Mouse (Mus musculus): ENCODE measurements at regions not wholly inside any gene's neighbourhood (a gene's known extent, or its start where the extent isn't known, plus 50 kb on each side); places are given as distances from the start of the nearest gene placed in this dataset.

DNA sequence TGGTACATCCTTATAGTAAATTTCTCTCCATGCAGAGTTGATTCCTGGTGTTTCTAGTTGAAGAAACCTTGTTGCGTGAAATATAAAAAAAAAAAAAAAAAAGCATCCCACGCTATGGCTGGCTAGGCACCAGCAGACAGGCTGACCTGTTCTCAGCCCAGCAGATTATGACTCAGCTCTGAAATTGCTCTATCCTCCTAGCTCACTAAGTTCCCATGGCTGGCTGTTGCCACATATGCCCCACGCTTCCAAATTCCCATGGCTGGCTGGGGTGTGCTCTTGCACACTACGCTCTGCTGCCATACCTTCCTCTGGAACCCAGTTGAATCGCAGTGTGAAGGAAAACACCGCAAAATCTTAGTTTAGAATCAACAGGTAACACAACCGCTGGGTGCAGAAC lies 270.1 kb downstream of the Mid1ip1 start:
- DNase-seq (ENCODE audit: low read depth): peak; percentile 69

DNA sequence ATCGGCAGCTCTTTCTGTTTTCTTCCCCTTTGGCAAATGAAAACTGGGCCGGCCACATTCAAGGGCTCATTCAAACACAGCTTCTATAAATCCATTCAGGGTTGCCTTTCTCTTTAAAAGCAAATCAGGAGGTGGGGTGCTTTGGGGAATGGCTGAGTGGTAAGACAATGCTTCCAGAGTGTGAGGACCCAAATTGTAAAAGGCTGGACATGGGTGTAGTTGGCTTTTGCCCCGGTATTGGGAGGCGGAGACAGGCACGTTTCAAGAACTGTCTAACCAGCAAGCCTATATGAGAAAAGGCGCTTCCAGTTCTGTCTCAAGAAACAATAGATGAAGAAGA lies 277.0 kb downstream of the Mid1ip1 start:
- DNase-seq (ENCODE audit: low read depth): no peak

DNA sequence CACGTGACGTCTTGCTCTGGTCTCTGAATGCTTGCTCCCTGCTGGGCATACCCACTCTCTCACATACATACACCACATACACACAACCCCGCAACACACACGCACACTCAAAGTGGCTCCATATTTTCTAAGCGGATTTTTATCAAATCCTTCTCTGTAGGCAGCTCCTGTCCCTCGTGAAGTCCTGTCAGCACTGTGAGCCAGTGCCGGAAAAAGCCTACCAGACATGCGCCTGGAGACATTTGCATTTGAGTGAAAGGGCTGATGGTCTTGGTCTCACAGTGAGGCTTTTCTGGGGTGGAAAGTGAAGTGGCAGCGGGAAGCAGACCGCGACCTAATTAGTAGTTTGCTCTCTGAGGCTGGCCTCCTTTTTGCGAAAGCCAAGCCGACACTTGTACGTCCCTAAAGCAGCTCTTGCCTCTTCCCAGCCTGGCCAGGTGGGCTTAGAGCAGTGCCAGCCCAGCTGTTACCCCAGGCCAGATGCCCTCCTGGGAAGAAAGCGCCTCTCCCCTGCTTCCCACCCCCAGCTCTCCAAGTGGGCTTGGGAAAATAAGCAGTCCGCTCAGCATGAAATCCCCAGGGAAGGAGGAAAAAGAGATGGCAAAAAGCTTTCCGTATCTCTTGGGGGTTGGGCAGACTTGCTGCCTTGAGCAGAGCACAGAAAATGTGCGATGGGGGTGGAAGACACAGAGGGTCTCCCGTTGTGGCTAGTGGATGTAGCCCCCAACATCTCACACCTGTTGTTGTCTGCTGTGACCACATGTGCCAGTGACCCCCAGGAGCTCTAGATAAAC lies 277.6 kb downstream of the Mid1ip1 start:
- no peak for DNase-seq (ENCODE audit: low read depth)

DNA sequence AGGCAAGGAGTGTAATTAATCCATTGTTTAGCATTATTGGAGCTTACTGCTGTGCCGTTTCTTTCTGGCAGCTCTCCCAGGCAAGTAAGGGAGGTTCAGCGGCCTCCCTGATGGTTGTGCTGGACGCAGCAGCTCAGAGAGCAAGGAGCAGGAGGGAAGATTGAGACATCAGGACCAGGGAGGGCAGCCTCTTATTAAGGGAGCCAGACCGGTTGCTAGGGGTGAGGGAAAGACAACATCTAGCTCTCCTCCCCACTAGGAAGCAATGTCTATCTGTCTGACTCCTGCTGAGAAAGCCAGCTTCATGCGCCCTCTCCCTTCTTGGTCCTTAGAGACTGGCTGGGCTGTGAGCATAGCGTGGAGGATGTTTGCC lies 278.2 kb downstream of the Mid1ip1 start:
- no peak for DNase-seq (ENCODE audit: low read depth)

DNA sequence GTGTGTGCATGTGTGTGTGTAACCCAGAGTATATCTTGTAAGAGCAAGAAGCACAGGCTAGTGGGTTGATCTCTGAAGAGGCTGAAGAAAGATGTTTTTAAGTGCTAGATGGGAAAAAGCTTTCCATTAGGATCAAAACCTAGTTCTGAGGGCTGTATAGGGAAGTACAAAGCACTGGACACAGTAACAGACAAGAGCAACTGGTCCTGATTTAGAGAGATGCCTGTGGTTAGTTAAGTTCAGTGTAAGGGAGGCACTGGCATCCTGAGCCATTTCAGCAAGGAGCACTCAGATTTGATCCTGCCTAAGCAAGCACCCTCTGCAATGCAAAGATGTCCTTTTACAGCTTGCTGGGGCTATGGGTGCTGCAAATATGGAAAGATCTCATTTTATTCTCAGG lies 280.1 kb downstream of the Mid1ip1 start:
- DNase-seq (ENCODE audit: low read depth): no peak

DNA sequence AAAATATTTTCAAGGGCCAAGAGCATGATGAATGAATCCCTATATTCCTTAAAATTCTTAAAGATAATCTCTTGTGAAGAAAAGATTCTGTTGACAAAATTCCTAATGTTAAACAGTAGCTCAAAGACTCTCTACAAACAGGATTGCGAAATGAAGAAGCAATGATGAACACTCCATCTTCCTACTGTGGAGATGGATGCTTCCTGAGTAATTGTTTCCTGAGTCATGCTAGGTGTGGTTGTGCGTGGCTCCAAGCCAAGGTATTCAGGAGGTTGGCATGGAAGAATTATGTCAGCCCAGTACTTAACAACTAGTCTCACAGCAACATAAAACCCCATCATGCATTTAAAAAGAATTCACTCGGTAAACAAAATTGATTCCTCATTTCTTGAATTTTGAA lies 286.4 kb downstream of the Mid1ip1 start:
- no peak for DNase-seq (ENCODE audit: low read depth)

DNA sequence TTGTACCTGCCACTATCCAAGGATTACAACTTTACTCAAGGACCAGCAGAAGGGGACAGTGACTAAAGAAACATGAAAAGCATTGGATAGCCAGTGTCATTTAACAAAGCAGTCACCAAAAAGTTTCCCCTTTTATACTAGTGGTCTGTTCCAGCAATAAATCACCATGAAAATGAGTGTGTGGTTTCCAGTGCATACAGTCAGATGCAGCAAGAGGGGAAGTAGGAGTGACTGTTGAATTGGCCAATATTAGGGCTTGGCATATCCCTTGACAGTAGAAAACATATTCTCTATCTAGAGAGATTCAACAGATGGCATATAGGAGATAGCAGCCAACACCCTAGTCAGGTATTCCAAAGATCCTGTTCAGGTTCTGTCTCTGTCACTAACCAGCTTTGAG lies 259.8 kb upstream of the H2al1a start:
- no peak for DNase-seq (ENCODE audit: low read depth)

DNA sequence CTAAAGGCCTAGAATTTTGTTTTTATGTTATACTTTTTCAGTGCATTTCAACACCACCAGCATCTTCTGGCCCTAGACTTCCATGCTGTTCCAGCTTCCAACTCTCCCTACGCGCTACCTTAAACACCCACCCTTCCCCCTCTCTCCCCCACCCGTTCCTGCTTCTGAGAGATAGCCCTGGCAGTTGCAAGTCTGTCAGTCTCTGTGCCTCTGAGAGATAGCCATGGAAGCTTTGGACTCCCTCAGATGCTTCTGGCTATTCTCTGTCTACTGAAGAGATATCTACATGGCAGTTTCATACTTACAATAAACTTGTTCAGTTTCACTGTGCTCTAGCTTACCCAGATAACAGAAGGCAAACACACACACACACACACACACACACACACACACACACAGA lies 252.3 kb upstream of the H2al1a start:
- DNase-seq (ENCODE audit: low read depth): no peak

DNA sequence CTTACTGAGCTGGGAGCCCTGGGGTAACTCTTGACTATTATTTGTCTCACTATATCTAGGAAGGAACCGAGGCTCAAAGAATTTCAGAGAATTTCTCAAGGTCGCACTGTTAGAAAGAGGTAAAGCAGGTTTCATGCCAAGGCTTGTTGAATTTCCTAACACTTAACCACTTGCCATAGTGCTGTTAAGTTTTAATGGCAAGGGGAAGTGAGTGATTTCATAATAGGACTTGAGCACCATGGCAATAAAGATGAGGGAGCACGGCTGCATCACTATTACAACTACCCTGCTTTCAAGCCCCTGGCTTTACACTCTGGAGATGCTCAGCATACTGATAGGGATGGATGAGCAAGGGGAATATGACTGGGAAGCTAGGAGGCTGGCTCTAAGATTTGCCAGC lies 216.9 kb upstream of the H2al1a start:
- no peak for DNase-seq (ENCODE audit: low read depth)

DNA sequence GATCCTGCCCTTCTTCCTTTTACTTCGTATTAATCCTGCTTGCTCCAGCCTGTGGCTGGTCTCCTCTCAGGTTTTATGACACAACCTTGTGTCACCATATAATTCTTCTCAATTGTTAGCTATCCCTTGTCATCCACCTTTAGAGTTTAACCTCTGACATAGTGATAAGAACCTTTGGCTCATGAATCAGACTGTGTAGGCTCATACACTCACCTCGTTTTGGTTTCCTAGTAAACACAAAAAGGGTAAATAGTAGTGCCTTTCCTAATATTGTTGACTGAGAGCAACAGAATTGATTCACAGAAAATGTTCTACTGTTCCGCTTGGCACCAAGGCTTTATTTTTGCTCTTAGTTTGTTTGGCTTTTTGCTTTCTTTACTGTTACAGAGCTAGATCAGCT lies 216.2 kb upstream of the H2al1a start:
- DNase-seq (ENCODE audit: low read depth): no peak

DNA sequence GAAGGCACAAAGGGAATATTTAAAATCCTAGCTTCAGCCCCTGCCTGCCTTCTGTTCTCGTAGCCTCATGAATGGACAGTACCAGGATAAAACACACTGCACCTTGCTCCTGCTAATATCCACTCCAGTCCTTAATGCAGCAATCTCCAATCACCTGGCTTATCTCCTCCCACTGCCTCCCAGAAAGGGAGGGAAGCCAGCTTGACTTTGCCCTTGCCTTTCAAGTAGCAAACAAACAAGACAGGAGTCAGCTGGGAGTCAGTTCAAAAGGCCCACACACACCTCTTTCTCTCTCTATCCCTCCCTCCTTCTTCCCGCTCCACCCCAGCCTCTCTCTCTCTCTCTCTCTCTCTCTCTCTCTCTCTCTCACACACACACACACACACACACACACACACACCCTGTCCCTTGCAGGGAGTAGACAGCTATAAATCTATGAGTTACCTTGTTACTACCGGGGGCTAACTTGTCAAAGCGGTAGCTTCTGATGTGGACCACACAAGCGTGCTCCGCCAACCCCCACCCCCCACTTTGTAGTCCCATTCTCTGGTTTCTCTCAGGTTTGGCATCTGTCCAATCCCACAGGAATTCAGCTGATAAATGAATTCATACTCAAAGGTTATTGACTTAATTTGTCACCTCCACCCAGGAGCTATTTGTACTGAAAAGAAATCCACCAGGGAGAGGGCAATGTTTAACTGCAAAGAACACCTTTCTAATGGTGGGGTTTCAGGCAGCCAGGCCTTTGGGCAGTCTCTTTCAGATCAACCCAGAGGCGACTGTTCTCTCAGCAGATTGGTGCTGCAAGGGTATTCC lies 212.6 kb upstream of the H2al1a start:
- DNase-seq (ENCODE audit: low read depth): no peak

DNA sequence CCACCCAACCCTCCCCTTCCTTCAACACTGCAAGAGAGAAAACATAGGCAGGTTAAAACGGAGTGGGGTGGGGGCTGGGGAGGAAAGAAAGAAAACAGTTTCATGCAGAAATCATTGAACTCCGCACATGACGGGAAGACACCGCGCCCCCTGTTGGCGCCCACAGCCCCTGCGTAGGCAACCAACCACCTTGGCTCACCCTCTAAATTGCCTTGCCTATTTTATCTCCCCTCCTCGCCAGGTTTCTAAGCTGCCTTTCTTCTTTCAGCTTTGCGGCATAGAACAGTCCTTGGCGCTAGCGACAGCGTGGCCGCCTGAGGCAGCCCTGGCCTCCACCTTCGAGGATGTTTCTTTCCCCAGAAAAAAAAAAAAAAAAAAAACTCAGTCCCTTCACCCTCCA lies 211.1 kb upstream of the H2al1a start:
- no peak for DNase-seq (ENCODE audit: low read depth)

DNA sequence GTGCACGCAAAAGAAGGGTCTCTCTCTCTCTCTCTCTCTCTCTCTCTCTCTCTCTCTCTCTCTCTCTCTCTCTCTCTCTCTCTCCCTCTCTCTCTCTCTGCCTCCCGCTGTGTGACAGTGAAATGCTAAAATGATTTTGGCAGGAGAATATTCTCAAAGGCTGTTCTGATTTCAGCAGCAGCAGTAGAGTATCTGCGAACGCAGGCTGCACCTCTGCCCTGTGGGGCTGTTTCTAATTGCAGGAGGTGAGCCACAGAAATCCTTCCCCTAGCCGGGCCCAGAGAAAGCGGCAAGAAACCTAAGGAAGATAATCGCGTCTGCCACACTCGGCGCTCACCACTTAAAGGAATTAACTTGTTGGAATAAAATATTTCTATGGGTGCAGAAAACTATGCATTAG lies 210.6 kb upstream of the H2al1a start:
- no peak for DNase-seq (ENCODE audit: low read depth)

DNA sequence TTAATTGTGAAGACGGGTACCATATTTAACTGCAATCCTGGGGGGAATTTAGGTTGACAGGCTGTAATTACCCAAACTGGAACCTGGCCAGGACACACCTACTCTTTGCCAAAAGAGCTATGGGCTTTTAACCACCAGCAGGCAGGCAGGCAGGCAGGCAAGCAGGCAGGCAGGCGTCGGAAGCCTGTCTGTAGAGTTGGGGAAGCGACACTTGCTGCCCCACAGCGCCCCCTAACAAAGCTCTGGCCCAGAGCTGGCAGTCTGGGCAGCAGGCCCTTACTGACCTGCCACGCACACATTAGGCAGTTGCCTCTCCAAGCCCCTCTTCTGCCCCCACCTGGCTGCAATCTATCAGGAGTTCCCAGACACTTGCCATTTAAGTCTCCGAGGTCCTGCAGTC lies 208.6 kb upstream of the H2al1a start:
- DNase-seq (ENCODE audit: low read depth): no peak

DNA sequence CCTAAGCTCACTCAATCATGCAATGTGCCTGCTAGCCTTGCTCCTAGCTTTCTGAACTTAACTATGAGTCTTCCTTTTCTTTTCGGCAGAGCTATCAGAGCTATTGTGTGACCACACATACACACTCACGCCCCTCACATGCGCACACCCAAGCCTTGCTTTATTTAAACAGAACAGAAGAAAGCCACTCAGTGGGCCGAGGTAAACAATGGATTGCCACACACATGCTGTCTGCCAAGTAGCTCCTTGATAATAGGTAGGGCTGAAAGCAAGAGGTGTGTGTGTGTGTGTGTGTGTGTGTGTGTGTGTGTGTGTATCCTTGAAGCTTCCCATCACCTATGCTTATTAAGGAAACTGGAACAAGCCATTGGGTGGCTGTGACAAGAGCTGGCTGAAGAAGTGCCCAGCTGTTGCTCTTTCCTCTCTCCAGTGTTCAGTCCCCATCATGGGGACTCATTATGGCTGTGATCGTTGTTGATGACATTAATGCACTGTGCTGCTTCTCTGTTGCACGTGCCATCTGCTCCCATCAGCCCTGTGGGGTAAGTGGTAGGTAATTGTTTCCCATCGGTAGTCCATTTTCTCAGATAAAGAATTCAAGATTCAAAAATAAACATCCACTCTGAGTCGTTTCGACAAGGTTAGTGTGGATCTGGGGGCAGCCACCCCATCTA lies 201.3 kb upstream of the H2al1a start:
- no peak for DNase-seq (ENCODE audit: low read depth)

DNA sequence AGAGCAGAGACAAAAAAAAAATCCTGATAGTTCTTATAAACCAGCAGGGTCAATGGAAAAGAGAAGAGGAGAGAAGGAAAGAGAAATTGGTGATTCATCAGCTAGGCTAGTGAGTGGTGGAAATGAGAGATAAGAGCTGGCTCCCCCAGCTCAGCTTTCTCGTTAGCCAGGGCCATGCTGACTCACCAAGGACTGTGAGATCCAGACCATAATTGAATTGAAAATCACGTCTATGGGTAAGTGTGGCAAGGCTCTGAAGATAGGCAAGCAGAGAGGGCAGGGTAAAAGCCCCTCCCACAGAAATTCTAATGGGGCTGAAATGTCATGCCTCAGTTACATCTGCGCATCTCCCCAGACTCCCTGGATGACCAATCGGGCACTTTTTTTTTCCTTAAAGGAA lies 200.7 kb upstream of the H2al1a start:
- no peak for DNase-seq (ENCODE audit: low read depth)

DNA sequence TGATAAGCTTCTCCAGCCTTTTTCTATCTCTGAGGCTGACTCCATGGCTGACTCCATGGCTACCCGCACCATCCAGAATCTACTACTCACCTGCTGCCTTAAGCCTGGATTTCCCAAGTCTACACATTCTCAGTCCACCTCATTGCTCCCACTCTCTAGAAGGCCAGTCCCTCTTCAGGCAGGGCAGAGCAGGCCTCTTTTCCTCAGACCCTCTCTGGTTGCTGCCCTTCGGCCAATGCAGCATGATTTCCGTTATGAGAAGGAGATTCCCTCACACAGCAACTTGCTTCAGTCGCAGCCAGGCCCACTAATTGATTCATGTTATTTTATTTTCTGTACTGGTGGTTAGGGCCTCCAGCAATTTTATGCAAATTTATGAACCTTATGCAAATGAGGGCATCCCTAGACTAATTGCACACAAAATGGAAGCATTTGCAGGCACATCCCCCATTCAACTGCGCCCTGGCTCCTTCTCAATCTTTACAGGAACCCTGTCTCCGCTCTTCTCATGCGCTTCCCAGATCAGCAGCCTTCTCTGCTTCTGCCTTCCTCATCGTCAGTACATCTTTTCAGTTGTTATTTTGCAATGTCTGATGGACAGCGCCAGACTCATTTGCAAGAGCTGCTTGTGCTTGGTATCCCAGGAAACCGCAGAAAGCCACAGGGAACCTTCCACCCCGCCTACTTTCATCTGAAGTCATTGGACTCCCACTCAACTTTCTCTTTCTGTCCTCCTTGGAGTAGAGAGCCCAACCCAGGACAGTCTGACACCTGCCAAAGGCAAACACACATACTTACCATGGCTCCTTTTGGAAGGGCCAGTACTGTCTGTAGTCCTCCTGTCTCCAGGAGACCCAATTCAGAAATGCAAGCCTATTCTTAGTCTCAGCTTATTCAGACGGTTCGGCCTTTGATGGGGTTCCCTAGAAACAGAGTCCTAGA lies 199.6 kb upstream of the H2al1a start:
- DNase-seq (ENCODE audit: low read depth): no peak

DNA sequence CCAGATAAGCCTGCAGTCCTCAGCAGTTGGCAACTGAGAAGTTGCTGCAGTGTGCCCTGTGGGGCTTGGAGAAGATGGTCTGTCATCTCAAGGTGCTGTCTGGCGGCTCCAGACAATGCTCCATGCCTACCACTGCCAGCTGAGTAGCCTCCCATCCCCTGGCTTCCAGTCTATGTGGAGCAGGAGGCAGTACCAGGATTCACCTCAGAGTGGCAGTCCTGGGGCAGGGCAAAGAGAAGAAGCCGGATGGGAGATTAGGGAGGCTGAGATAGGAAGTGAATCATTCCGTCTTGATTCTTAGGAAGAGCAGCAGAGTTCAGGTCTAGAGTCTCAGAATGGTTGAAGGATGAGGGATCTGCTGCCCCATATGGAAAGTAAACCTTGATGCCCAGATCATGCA lies 198.1 kb upstream of the H2al1a start:
- no peak for DNase-seq (ENCODE audit: low read depth)

DNA sequence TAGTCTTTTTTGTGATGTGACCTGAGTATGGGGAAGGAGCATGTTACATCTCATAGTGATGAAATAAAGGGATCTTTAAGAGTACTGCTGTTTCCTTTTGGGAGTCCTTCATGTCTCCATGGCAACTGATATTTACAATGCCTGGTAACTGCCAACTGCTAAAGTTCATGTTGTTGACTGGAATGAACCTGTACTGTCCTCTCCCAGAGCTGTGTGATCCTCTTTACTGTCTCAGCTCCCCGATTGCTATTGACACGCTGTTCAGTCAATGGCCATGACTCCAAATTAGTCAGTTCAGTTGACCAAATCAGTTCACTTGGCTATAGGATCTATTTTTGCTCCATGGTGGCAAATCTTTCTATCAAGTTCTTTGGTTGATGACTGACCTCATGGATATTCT lies 167.8 kb upstream of the H2al1a start:
- no peak for DNase-seq (ENCODE audit: low read depth)

DNA sequence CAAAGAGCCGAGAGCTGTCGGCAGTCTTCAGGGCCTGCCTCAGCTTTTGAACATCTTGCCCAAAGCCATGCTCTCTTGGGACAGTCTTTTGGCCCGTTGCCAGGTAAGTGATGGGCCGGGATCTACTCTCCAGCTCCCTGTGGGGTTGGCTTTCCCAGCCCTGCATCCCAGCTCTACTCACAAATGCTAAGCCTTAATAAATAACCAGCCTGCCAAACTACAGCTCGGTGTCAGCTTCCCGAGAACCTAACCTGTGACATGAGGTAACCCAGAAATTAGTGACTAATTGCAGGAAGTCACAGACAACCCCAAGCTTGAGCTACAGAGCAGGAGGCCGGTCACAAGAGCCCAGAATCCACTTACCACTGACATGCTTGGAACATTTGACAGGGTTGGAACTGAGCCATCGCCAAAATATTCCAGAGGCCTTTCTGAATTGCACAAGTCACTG lies 159.1 kb upstream of the H2al1a start:
- peak; percentile 82 for DNase-seq (ENCODE audit: low read depth)

DNA sequence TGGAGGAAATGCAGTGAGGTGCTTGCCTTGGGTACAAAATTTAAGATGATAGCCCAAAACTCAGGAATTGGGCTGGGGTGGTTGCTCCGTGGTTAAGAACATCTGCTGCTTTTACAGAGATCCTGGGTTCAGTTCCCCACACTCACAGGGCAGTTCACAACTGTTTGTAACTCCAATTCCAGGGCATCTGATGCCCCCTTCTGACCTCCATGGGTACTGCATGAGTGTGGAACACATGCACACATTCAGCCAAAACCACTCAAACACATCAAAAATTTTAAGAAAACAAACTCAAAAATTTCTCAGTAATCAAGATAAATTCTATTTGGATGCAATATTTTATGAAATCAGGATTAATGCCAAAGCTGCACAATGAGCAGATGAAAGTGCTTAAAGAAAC lies 157.8 kb upstream of the H2al1a start:
- no peak for DNase-seq (ENCODE audit: low read depth)

DNA sequence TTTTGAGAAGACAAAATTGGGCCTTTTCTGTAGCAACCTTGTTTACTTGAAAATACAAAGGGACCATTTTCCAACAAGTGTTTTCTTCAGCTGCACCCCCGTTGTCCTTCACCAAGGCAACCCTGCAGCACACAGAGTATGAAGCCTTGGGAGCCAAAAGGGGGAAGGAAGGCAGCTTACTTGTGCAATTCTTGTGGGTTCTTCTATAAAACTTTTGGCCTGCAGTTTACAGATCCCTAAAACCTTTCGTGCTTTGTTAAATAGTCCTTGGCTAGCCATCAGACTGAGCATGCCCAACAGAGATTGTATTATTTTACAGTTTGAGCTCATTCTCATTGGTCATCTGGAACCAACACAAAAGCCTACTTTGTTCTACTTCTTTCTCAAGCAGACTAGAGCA lies 140.6 kb upstream of the H2al1a start:
- peak; percentile 66 for DNase-seq (ENCODE audit: low read depth)
